Mouse (Mus musculus): ENCODE results near the gene Tmem246. TPM values are rescaled to one million over a fixed set of nuclear protein-coding genes. Genes with fewer than 3 reads are reported as not detected.
A peak's percentile ranks its signal among the peaks of the same experiment; 100 is the strongest.

Gene Tmem246
- total RNA-seq, 2 experiments from 2014 or later, result 32.1 to 34.0 TPM

GRCm38 (mm10) chr4:49558181-49558580 is 39.5 kb downstream of the Tmem246 start:
- DNase-seq, result no peak
- H3K4me3 ChIP-seq, result no peak overlapping the region
- H3K27ac ChIP-seq, result no peak overlapping the region
- intact Hi-C loops (cut with DNase I), result no loop called here
- no peak for TF ChIP-seq CTCF (IDR thresholded peaks at IDR 0.05)

DNA sequence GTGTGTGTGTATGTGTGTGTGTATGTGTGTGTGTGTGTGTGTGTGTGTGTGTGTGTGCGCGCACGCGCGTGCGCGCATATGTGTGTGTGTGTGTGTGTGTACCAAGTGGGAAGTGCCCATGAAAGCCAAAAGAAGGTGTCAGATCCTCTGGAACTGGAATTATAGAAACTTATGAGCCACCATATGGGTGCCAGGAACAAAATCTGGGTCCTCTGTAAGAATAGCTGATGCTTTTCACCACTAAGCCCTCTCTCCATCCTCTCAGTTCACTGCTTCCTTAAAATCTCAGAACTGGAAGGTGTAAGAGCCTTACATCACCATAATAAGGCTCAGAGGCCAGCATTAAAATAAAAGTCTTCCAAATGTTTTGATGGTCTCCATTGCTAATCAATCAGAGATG is 40.3 kb downstream of the Tmem246 start:
- no peak overlapping the region for H3K27ac ChIP-seq
- intact Hi-C loops (cut with DNase I), result no loop called here
- no peak for TF ChIP-seq CTCF (IDR thresholded peaks at IDR 0.05)
- DNase-seq, result no peak
- H3K4me3 ChIP-seq, result no peak overlapping the region

DNA sequence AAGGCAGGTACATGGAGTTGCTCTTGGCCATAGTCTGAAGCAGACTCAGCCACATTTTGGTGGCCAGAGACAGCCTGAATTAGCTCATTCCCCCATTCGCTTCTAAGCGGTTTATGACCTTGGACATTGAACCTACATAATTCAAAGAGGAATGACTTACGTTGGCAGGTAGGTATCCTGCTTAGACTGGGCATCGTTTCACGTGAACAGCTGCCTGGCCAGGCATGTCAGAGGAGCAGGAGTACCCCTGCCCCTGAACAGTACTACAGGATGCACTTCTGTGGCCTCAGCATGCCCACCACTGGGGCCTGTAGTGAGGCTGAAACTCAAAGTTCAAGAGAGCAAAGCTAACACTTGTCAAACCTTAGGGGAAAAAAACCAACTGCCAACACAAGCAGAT is 44.3 kb downstream of the Tmem246 start:
- DNase-seq, result no peak
- H3K4me3 ChIP-seq, result no peak overlapping the region
- no peak overlapping the region for H3K27ac ChIP-seq
- no peak for TF ChIP-seq CTCF (IDR thresholded peaks at IDR 0.05)
- intact Hi-C loops (cut with DNase I), result no loop called here

GRCm38 (mm10) chr4:49549383-49549782 is 48.3 kb downstream of the Tmem246 start, which contains the start of gene Aldob:
Aldob (minus strand) TSS chr4:49549546.
- TF ChIP-seq CTCF (IDR thresholded peaks at IDR 0.05), result no peak
- Histone ChIP-seq H3K27ac (no peak within 1 kb of the TSS), H3K4me3 (no peak within 1 kb of the TSS)
- DNase-seq, result no peak
- intact Hi-C loops (cut with DNase I), result no loop called here

DNA sequence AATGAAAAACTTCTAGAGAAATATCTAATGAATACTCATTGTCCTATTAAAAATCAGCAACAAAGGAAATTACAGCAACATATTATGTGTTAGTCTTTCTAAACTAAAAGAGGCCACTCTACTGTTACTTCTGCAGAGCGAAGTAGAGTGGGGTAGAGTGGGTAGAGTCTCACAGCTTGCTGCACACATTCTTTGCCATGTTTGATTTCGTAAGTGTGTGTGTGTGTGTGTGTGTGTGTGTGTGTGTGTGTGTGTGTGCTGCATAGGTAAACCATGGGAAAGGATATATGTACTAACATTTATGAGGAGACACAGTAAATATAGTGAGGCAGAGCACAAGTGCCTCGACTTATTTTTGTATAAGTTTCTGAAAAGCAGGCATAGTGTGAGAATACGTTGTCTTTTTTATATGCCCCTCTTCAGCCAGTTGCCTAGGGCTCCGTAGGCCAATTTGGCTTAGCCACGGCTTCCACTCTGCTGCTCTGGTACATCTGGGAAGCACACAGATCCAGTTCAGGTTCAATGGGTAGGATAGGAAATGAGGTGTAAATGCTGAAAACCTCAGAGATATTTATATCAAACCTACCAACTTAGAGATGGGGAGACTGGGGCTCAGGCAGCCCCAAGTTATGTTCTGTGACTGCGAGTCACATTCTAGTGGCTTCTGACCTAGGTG is 50.0 kb downstream of the Tmem246 start:
- intact Hi-C loops (cut with DNase I), result no loop called here
- no peak for TF ChIP-seq CTCF (IDR thresholded peaks at IDR 0.05)
- Histone ChIP-seq H3K27ac (no peak overlapping the region), H3K4me3 (no peak overlapping the region)
- no peak for DNase-seq

GRCm38 (mm10) chr4:49546873-49547543 is 50.7 kb downstream of the Tmem246 start:
- DNase-seq, result no peak
- no peak overlapping the region for H3K4me3 ChIP-seq
- TF ChIP-seq CTCF (IDR thresholded peaks at IDR 0.05), result no peak
- intact Hi-C loops (cut with DNase I), result no loop called here
- H3K27ac ChIP-seq, result no peak overlapping the region

DNA sequence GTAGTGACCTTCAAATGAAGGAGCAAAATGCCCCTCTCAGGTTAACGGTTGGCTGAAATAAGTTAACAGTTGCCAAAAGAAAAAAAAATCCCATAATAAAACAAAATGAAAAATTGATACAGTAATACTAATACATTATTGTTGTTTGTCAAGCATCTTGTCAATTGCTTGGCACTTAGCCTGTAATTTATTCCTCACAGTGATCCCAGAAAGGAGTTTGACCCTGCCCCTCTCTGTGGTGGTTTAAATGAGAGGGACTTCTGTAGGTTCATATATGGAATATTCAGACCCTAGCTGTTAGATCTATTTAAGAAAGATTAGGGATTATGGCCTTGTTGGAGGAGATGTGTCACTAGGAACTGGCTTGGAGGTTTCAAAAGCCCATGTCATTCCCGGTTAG is 51.6 kb downstream of the Tmem246 start:
- intact Hi-C loops (cut with DNase I), result no loop called here
- DNase-seq, result no peak
- Histone ChIP-seq H3K4me3 (no peak overlapping the region), H3K27ac (no peak overlapping the region)
- TF ChIP-seq CTCF (IDR thresholded peaks at IDR 0.05), result no peak

DNA sequence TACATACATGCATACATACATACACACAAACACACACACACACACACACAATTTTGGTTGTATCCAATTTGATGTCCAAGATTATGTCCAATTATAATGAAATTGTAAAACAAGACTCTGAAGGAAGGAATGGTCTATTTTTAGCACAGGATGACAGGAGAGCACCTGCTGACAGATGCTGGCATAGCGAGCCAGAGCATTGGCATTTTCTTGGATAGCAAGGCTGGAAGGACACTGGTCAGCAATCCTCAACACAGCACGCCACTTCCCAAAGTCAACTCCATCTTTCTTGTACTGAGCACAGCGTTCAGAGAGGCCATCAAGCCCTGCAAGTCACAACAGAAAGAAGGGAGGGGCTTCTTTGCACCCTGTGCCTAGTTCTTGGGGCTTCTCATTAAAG is 56.7 kb downstream of the Tmem246 start:
- no peak for TF ChIP-seq CTCF (IDR thresholded peaks at IDR 0.05)
- Histone ChIP-seq H3K27ac (no peak overlapping the region), H3K4me3 (no peak overlapping the region)
- intact Hi-C loops (cut with DNase I), result no loop called here
- peak; percentile 48 for DNase-seq

DNA sequence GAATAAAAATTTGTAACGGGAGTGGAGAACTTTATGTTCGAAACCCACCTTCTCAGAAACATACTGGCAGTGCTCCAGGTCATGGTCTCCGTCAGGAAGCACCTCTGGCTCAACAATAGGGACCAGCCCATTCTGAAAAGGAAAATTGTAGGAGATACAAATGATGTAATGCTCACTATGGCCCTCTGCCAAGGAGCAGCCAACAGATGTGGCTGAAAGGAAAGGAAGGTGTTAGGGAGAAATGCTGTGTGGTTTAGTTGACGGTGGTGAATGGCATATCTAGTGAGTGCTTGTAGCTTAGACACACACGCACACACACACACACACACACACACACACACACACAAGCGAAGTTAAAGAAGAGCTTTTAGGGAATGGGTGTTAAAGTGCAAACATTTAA is 58.0 kb downstream of the Tmem246 start:
- TF ChIP-seq CTCF (IDR thresholded peaks at IDR 0.05), result no peak

GRCm38 (mm10) chr4:49536671-49537070 is 61.0 kb downstream of the Tmem246 start:
- DNase-seq, result no peak
- no peak for TF ChIP-seq CTCF (IDR thresholded peaks at IDR 0.05)
- intact Hi-C loops (cut with DNase I), result no loop called here
- H3K27ac ChIP-seq, result no peak overlapping the region
- H3K4me3 ChIP-seq, result no peak overlapping the region

More for the DNA sequence above, 58.0 kb downstream of the Tmem246 start:
- no peak for DNase-seq
- Histone ChIP-seq H3K4me3 (no peak overlapping the region), H3K27ac (no peak overlapping the region)
- intact Hi-C loops (cut with DNase I), result no loop called here

GRCm38 (mm10) chr4:49535675-49536294 is 61.9 kb downstream of the Tmem246 start:
- no peak for TF ChIP-seq CTCF (IDR thresholded peaks at IDR 0.05)
- intact Hi-C loops (cut with DNase I), result no loop called here
- no peak for DNase-seq
- Histone ChIP-seq H3K4me3 (no peak overlapping the region), H3K27ac (no peak overlapping the region)

DNA sequence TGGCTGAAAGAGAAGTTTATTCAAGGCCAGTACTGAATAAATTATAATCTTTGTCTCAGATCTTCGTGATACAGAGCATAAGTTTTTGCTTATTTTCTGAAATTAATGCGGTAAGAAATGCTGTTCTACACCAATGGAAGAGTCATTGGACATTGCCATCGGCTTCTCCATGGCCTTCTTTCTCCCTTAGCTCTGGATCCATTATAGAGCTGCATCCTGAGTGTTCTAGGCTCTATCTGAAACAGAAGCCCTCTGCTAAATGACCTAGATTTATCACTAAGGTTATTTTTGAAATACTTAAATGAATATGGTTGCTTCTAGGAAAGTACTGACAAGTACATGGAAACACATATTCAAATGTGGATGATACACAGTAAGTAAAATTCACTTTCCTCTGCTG is 62.6 kb downstream of the Tmem246 start:
- Histone ChIP-seq H3K4me3 (no peak overlapping the region), H3K27ac (no peak overlapping the region)
- no peak for TF ChIP-seq CTCF (IDR thresholded peaks at IDR 0.05)
- intact Hi-C loops (cut with DNase I), result no loop called here
- no peak for DNase-seq

Other genes starting within 250 kb of the Tmem246 start
- gene Acnat2, start 189.7 kb downstream of the Tmem246 start, total RNA-seq (2021), result not detected
- not detected for gene Acnat1, start 124.0 kb downstream of the Tmem246 start, total RNA-seq (2021)
- under 1 TPM in 1 of 2 experiments, not detected in 1; 0.39 TPM for gene Baat, start 91.3 kb downstream of the Tmem246 start, total RNA-seq (2021)
- 10 to 100 TPM; 33.0 to 36.6 TPM for gene Mrpl50, start 76.8 kb downstream of the Tmem246 start, total RNA-seq (2021)
- 1 to 10 TPM; 4.2 to 4.4 TPM for gene Zfp189, start 76.7 kb downstream of the Tmem246 start, total RNA-seq (2021)
- gene Aldob, start 48.3 kb downstream of the Tmem246 start, total RNA-seq (2021), result not detected
- gene Rnf20, start 34.1 kb upstream of the Tmem246 start, total RNA-seq (2021), result 10 to 100 TPM; 32.3 to 32.6 TPM
- gene Ppp3r2, start 84.1 kb upstream of the Tmem246 start, total RNA-seq (2021), result not detected
- under 1 TPM in 1 of 2 experiments, not detected in 1; 0.08 TPM for gene Grin3a, start 247.9 kb upstream of the Tmem246 start, total RNA-seq (2021)

Measured in gastrocnemius, adult 2 months (tissue).